13 mouse cellular contexts compared by ENCODE assay signal in genomic region chr11:32488808-32489670, GRCm38 (mm10). TPM values are rescaled to one million over a fixed set of nuclear protein-coding genes. Genes with fewer than 3 reads are reported as not detected.
DNase-seq lines count a peak whose midpoint lies in the region; ATAC-seq and TF ChIP-seq lines count a peak whose summit lies in the region.
"Had no signal": no experiment of that assay in that cellular context is flagged by ENCODE, and none has a peak within 500 bp of the region (broad histone marks: within the 10 kb centered on the region; RNA-seq: fewer than 3 reads in every experiment).

No protein-coding gene starts in this region.

- ATAC-seq in frontal cortex, adult (ENCODE audit: low TSS enrichment) = peak; percentile 60
- ATAC-seq in inflammation-experienced regulatory T-cells, adult 6 months = peak; percentile 89
- ATAC-seq in stomach, postnatal 0 days (ENCODE audit: low FRiP score, low TSS enrichment) = peak; percentile 88
- ATAC-seq in forebrain, postnatal 0 days = no peak
- ATAC-seq: hindbrain, postnatal 0 days had no signal

- H3K9ac ChIP-seq in stomach, postnatal 0 days (ENCODE audit: low read length) = no peak overlapping the region
- no peak overlapping the region for H3K9ac ChIP-seq in forebrain, postnatal 0 days

- 0 out of 2 replicates have a peak, but pooled peaks cover 6% of the 10 kb centered on the region for H3K4me1 ChIP-seq in stomach, postnatal 0 days (replicated peaks; ENCODE audit: control insufficient read depth, insufficient read depth)
- H3K4me1 ChIP-seq in forebrain, postnatal 0 days (ENCODE audit: insufficient read depth) = 0 out of 2 replicates have a peak, but pooled peaks cover 5% of the 10 kb centered on the region

- DNase-seq in frontal cortex, postnatal 25 days (ENCODE audit: low spot score in 2 of 2) = no peak
- peak; percentile 11 to 14 for DNase-seq in spleen, adult 18-20 months
- DNase-seq in spleen, postnatal 14 days (ENCODE audit: low spot score in 2 of 2) = no peak
- no peak for DNase-seq in stomach, postnatal 0 days (ENCODE audit: low spot score)
- DNase-seq in forebrain, postnatal 0 days = no peak
- no peak for DNase-seq in gastrocnemius, postnatal 25 days
- DNase-seq: gastrocnemius, postnatal 10 days; layer of hippocampus, postnatal 36 days; right cerebral cortex, postnatal 4 days had no signal

- WGBS in stomach, postnatal 0 days = 55% methylated on average over 5 of the region's 5 CpGs
- 92% methylated on average over 5 of the region's 5 CpGs for WGBS in forebrain, postnatal 0 days

- H3K9me3 ChIP-seq in stomach, postnatal 0 days (ENCODE audit: control insufficient read depth, low read length) = no peaks in the 10 kb centered on the region
- no peaks in the 10 kb centered on the region for H3K9me3 ChIP-seq in forebrain, postnatal 0 days (ENCODE audit: low read length)

- H3K27ac ChIP-seq in stomach, postnatal 0 days (replicated peaks) = 0 out of 2 replicates have a peak overlapping the region, but pooled peaks have one; percentile 46
- H3K27ac ChIP-seq in forebrain, postnatal 0 days (ENCODE audit: low read depth, low read length) = no peak overlapping the region
- H3K27ac ChIP-seq: hindbrain, postnatal 0 days had no signal

- TF ChIP-seq EP300 in stomach, postnatal 0 days (optimal IDR thresholded peaks at IDR 0.05) = no peak

- H3K4me2 ChIP-seq in stomach, postnatal 0 days (replicated peaks; ENCODE audit: low read depth) = no peak overlapping the region
- no peak overlapping the region for H3K4me2 ChIP-seq in forebrain, postnatal 0 days (ENCODE audit: low read depth)

- H3K27me3 ChIP-seq in stomach, postnatal 0 days (ENCODE audit: control insufficient read depth, insufficient read depth, low read length) = no peaks in the 10 kb centered on the region
- no peaks in the 10 kb centered on the region for H3K27me3 ChIP-seq in forebrain, postnatal 0 days (ENCODE audit: insufficient read depth, low read length)

- no peak overlapping the region for H3K4me3 ChIP-seq in stomach, postnatal 0 days (ENCODE audit: low read depth, low read length)
- H3K4me3 ChIP-seq in forebrain, postnatal 0 days (ENCODE audit: low read depth, low read length) = no peak overlapping the region
- H3K4me3 ChIP-seq: erythroblast, embryonic 14.5 days had no signal

- TF ChIP-seq CTCF in stomach, postnatal 0 days (IDR thresholded peaks at IDR 0.05; ENCODE audit: low read depth) = no peak
- no peak for TF ChIP-seq CTCF in forebrain, postnatal 0 days (IDR thresholded peaks at IDR 0.05; ENCODE audit: low read depth)

- no peaks in the 10 kb centered on the region for H3K36me3 ChIP-seq in stomach, postnatal 0 days (ENCODE audit: control insufficient read depth, insufficient read depth, low read length)
- H3K36me3 ChIP-seq in forebrain, postnatal 0 days (ENCODE audit: insufficient read depth) = no peaks in the 10 kb centered on the region

RNA-seq across cellular contexts. Expression of gene Ubtd2, which starts 33.9 kb away (rescaled TPM):
- 1 to 10 TPM; 2.1 to 3.7 (median 2.9) TPM for polyA plus RNA-seq in inflammation-experienced regulatory T-cells, adult 6 months (2017; shearing (Covaris generic))
- polyA plus RNA-seq in stomach, postnatal 0 days (2015; fragmentation: Nextera tagmentation; extraction: Ambion mirVana) = 16.7 and 18.6 TPM in 2 replicates
- 56.1 and 72.0 TPM in 2 replicates for total RNA-seq in forebrain, postnatal 0 days (2014; rRNA removed)
- 36.0 and 41.6 TPM in 2 replicates for polyA plus RNA-seq in forebrain, postnatal 0 days (2015; fragmentation: Nextera tagmentation; extraction: Ambion mirVana)
- 10 to 100 TPM in 1 of 2 experiments, 1 to 10 TPM in 1; 9.3 to 10.5 TPM for total RNA-seq in gastrocnemius, postnatal 25 days (2021)

RNA-seq across cellular contexts. Expression of gene Efcab9, which starts 42.8 kb away (rescaled TPM):
- polyA plus RNA-seq in inflammation-experienced regulatory T-cells, adult 6 months (2017; shearing (Covaris generic)) = 1 to 10 TPM in 2 of 3 experiments, not detected in 1; 1.3 to 1.9 TPM
- 0.16 and 0.52 TPM in 2 replicates for polyA plus RNA-seq in stomach, postnatal 0 days (2015; fragmentation: Nextera tagmentation; extraction: Ambion mirVana)
- not detected in 2 replicates for total RNA-seq in forebrain, postnatal 0 days (2014; rRNA removed)
- polyA plus RNA-seq in forebrain, postnatal 0 days (2015; fragmentation: Nextera tagmentation; extraction: Ambion mirVana) = 0.22 TPM in 1 of 2 replicates, not detected in the other
- 1 to 10 TPM in 1 of 2 experiments, under 1 TPM in 1; 0.75 to 1.0 TPM for total RNA-seq in gastrocnemius, postnatal 25 days (2021)
- total RNA-seq: hindbrain, postnatal 0 days had no signal
- polyA plus RNA-seq: erythroblast, embryonic 14.5 days; hindbrain, postnatal 0 days had no signal

RNA-seq across cellular contexts. Expression of gene Stk10, which starts 44.1 kb away (rescaled TPM):
- polyA plus RNA-seq in inflammation-experienced regulatory T-cells, adult 6 months (2017; shearing (Covaris generic)) = 100 to 1,000 TPM in 1 of 3 experiments, 10 to 100 TPM in 2; 70.6 to 116 (median 97.1) TPM
- 1.1 and 1.6 TPM in 2 replicates for polyA plus RNA-seq in stomach, postnatal 0 days (2015; fragmentation: Nextera tagmentation; extraction: Ambion mirVana)
- total RNA-seq in forebrain, postnatal 0 days (2014; rRNA removed) = 2.0 and 2.3 TPM in 2 replicates
- polyA plus RNA-seq in forebrain, postnatal 0 days (2015; fragmentation: Nextera tagmentation; extraction: Ambion mirVana) = 0.90 and 0.97 TPM in 2 replicates
- 1 to 10 TPM; 2.6 to 3.2 TPM for total RNA-seq in gastrocnemius, postnatal 25 days (2021)

Comparison
In these comparisons a context has a peak if more than half of its experiments do, and no peak if none do; other contexts are left out.
1. DNase-seq: peak in spleen, adult 18-20 months (2 of 2); none in frontal cortex, postnatal 25 days (0 of 2), spleen, postnatal 14 days (0 of 2), stomach, postnatal 0 days (single experiment), forebrain, postnatal 0 days (single experiment) and gastrocnemius, postnatal 25 days (single experiment).
2. RNA of gene Stk10, which starts 44.1 kb away (polyA plus RNA-seq): 70.6 to 116 TPM in inflammation-experienced regulatory T-cells, adult 6 months; 1.1 to 1.6 TPM in stomach, postnatal 0 days and 0.90 to 0.97 TPM in forebrain, postnatal 0 days; every median in the first group is over 10 times any median in the second.